Mouse (Mus musculus) cerebellum, adult 9-10 months (tissue): ENCODE results near the gene Tubb4b.
A peak's percentile ranks its signal among the peaks of the same experiment; 100 is the strongest.
"Not testable (repeated sequence)": the region's sequence is repeated elsewhere in the genome, so short reads cannot be mapped to it uniquely, and the experiment has no call there.

ENCODE experiments used
- DNase-seq: peaks from one replicate; pipeline ENCODE4 v3.0.0; 2022

Gene Tubb4b

DNA sequence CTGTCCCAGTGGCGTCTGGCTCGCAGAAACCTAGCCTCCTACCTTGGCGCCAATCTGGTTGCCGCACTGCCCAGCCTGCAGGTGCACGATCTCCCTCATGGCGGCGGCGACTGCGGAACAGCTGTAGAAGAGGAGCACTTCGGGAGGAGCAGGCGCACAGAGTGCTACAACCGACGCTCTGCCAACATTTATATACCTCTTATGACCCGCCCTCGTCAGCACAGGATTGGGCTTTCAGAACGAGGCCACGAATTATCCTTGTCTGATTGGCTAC lies at the start of gene Tubb4b:
Tubb4b (minus strand) TSS at position 211 of the 274 bp plus-strand sequence.
- DNase-seq = no peak

DNA sequence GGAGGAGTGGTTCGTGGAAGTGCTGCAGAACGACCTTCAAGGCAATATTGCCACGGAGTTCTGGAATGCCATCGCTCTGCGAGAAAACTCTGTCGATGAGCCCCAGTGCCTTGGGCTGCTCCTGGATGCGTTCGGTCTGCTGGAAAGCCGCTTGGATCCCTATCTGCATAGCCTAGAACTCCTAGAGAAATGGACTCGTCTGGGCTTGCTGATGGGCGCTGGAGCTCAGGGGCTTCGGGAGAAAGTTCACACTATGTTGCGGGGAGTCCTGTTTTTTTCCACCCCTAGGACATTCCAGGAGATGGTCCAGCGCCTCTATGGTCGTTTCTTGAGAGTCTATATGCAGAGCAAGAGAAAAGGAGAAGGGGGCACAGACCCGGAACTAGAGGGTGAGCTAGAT lies 48.5 kb upstream of the Tubb4b start:
- DNase-seq = no peak

DNA sequence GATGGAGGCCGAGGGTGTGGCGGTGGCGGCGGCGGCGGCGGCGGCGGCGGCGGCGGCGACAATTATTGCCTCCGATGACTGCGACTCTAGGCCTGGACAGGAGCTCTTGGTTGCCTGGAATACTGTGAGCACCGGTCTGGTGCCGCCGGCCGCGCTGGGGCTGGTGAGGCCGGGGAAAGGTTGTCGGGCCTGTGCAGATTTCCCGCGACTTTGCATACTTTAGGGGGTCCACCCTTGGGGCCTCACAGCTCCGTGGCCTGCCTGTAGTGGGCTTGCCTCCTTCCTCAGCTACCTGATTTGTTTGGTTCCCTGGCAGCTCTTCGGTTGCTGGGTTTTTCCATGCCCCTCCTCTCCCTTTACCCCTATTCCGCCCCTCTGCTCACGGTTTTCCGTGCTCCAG lies 48.0 kb upstream of the Tubb4b start:
- DNase-seq = no peak

DNA sequence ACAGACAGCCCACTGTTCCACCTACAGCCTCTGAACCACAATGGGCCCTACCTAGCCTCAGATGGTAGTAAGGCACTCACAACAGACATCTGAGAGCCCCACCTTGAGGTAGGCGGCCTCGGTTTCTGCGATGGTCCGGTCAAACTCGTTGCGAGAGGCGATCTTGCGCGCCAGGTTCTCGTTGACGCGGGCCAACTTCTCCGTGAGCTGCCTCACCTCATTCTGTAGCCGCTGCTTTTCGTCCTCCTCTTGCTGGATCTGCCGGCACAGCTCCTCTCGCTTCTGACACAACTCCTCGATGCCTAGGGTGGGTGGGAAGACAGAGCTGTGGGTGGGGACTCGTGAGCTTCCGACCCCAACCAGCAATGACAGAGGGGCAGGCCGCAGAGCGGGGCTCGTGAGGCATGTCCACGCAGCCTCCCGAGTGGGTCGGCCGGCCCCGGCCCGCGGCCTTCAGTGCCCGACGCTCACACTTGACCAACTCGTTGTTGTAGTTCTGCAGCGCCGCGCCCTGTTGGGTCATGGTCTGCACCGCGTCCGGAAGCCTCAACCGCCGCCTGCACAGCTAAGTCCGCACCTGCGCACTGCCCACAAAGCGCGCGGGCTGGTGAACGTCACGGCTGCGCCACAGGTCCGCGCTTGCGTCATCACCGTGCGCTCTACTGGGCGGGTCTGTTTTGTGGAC lies 47.5 kb upstream of the Tubb4b start, which contains the start of the genes Ssna1 and Anapc2:
Ssna1 (minus strand) TSS at position 612 of the 685 bp plus-strand sequence.
Anapc2 (plus strand) TSS at position 652 of the 685 bp plus-strand sequence.
- peak; percentile 97 for DNase-seq

DNA sequence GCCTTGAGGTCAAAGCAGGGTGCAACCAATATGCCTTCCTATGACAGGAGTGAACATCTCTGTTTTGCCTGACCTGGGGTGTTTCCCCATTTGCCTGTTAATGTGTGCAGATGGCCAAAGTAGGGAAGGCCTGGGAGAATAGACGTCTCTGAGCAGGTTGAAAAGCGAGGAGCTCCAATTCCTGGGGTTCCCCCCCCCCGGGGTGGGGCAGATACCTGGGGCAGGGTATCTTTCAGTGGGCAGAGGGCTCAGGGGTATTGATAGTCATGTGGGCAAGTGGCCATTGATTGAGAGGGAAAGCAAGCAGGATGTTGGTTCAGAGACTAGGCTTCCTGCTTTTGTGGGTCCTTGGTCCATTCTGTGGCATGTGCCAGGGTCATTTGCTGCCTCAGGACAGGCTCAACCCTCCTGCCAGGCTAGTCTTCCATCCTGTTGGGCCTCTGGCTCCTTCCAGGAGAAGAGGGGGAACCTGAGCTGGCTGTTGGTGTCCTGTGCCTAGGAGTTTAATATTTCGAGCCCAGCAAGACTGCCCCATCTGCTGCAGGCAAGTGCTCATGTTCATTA lies 43.3 kb upstream of the Tubb4b start:
- peak; percentile 68 for DNase-seq

DNA sequence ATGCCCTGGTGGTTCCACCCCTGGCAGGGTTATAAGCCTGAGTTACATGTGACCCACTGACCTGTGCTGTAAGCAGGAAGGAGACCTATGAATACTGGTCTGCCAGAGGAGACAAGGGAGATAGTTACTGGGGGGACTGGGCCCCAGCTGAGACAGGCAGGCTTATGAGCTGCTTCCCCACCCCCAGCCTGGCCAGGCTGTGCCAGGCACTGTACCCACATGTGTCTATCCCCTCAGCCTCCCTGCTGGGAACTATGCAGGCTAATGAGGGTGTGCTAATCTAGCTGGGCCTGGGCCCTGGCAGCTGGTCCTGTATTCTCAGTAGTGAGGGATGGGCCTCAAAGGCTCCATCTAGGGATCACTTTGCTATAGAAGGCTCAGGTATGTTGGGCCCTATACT lies 42.7 kb upstream of the Tubb4b start:
- peak; percentile 69 for DNase-seq

DNA sequence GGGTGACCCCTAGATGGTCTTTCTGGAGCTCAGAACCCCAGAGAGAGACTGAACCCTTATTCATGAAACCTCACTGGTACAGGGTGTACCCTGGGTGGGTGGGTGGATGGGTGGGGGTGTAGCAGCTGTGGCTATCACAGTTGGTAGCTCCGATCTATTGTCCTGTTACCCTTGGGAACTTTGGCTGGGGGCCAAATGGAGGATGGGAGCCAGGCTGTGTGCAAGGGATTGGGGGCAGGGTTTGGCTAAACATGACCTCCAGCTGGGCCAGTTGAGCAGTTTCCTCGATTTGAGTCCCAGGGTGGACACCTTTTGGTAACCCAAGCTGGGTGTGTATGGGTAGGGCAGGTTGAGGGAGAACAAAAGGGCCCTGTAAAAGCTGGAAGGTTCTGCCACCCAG lies 42.2 kb upstream of the Tubb4b start:
- DNase-seq = peak; percentile 86

DNA sequence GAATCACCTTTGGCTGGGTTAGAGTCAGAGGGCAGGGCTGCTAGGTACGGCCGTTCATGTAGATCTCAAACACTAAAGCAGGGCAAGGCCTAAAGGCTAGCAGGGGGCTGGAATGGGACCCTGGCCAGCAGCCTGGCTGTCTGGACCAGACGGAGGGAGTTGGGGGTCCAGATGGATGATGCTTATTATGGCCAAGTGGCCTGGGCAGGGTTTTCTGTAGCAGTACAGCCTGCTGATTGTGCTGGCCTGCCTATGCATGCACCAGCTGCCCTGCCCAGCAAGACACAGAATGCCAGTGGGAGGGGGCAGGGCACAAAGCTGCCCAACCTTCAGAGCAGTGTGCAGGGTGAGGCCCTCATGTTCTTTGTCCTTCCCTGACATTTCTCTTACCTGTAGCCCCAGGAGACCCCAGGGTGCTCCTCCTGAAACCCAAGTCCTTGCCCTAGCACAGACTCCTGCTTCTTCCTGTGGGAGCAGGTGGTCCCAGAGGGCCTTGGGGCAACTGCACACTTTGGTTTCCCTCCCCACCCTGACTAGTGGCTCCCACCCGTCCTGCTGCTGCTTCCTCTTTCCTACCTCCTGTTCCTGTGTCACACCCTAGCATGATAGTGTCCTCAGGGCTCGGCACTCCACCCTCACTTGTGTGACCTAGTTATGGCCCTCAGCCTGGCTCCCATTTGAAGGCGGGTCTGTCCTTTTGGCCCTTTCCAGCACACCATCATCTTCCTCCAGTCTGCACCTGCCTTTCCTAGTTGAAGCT lies 41.6 kb upstream of the Tubb4b start:
- peak; percentile 99 for DNase-seq

DNA sequence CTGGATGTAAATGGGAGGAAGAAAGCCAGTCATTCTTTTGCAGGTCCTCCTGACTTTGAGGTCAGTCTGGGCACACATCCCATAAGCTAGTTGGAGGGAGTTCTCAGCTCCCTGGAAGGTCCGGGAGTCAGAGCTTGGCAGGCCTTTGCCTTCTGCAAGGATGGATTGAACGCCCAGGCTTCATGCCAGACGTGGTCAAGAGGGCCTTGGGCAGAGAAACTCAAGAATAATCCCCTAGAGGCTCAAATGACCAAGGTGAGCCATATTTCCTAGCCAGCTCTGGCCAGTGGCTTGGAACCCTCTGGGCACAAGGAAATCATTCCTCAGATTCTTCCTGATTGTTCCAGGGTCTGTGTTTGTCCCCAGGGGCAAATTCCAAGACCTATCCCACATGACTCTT lies 40.3 kb upstream of the Tubb4b start:
- DNase-seq = peak; percentile 95

DNA sequence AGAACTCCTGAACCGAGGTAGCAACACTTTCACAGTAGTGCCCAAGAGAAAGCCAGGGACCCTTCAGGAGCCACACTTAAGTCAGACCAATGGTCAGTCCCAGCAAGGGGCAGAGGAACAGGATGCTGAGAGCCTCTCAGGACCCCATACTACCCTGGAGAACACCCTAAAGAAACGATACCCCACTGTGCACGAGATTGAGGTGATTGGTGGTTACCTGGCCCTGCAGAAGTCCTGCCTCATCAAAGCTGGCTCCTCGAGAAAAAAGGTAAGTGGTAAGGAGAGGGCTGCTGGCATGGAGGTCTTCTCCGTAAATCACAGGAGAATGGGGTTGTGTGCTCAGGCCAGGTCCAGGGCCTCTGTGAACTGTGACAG lies 39.8 kb upstream of the Tubb4b start:
- DNase-seq = peak; percentile 66

DNA sequence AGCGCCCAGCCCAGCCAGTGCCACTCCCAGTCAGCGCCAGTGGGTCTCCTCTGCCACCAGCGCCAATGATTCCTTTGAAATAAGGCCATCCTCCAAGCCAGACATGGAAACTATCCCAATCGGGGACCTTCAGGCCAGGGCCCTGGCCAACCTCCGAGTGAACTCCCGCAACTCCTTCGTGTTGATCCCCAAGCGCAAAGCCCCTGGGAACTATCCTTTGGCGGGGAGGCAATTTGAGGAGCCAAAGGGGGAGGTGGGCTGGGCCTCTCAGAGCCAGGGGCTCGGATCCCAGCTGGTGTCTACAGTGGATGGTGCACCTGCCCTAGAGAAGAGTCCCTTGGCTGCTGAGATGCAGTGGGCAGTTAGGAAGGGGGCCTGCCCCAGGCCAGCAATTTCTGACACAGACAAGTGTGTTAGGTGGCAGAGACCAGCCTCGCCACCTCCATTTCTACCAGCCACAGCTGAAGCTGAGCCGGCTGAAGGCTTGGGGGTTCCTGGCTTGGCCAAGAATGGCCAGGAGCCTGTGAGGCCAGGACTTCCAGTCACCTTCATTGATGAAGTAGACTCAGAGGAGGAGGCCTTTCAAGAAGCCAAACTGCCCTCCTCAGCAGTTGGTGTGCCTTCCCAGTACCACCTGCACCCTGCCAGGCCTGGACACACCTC lies 39.3 kb upstream of the Tubb4b start:
- DNase-seq = peak; percentile 73

DNA sequence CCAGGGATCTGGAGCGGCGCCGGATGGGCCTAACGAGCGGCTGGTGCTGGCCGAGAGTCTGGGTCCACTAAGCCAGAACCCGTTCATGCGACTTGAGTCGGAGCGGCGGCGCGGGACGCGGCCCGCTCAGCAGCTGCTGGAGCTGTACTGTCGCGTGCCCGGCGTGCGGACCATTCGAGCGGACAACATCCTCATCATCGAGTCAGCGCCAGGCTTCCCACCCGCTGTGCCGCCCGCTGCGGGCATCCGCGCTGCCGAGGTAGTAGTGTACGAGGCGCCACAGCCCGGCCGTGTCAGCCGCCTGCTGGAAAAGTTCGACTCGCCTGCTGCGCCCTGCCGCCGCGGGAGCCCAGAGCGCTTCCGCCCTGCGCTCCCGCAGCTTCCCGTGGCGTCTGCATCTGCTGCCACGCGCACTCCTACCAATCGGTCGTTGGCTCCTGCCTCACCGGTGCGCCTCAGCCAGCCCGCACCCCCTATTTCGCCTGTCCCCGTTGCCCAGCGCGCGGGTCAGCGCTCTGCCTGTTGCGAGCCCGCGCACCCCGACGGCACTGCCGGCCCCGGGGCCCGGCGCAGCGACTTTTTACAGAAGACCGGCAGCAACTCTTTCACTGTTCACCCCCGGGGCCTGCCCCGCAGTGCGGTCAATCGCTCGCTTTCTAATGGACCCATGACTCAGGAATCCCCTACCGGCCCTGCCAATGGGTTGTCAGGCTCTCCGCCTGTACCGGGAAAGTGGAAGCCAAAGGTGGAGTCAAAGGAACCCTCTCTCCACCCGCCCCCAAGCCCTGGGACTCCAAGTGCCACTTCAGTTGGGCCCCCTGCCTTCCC lies 38.5 kb upstream of the Tubb4b start:
- DNase-seq = peak; percentile 84

DNA sequence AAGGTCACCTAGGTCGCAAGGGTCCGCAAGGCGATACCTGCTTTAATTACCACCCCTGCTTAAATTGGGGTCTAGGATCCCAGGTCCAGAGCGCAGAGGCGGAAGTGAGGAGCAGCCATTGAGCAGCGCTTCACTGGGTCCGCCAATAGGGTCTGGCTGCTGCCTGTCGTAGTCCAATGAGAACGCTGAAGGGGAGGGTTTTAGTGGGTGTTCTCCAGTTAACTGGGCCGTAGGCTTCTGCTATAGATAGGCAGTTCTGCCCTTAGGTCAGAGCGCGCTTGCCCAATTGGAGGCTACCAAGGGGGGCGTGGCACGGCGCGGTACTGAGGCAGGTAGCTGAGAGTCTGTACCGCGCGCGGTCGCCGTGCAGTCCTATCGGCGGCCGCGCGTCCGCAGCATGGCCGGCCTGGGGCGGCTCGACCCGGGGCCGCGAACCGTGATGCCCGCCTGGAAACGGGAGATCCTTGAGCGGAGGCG lies 37.8 kb upstream of the Tubb4b start, which contains the start of gene Tprn:
Tprn (plus strand) TSS at position 328 of the 477 bp plus-strand sequence.
- peak; percentile 99 for DNase-seq

DNA sequence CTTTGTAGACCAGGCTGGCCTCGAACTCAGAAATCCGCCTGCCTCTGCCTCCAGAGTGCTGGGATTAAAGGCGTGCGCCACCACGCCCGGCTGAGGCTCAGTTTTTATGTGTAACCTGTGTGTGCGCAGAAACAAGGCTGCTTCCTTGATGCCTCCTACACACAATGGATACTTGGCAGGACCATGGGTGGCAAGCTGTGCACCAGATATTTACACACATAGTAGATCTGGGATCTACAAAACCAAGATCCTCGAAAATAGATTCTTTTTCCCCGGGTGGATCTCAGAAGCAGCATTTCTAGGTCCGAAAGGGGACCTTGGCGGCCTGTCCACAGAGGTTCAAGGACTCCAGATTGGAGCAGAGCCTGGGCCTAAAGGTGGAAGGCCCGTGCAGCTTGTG lies 37.4 kb upstream of the Tubb4b start:
- DNase-seq = no peak

DNA sequence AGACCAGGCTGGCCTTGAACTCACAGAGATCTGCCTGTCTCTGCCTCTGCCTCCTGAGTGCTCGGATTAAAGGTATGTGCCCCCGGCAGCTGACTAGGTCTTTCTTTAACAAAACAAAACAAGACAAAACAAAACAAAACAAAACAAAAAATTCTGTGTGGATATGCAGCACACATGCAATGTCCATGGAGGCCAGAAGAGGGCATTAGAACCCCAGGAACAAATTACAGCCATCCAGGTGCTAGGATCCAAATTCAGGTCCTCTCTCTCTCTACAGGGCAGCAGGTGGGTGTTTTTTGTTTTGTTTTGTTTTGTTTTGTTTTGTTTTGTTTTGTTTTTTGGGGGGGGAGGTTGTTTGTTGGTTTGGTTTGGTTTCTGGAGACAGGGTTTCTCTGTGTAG lies 34.4 kb upstream of the Tubb4b start:
- no peak for DNase-seq

DNA sequence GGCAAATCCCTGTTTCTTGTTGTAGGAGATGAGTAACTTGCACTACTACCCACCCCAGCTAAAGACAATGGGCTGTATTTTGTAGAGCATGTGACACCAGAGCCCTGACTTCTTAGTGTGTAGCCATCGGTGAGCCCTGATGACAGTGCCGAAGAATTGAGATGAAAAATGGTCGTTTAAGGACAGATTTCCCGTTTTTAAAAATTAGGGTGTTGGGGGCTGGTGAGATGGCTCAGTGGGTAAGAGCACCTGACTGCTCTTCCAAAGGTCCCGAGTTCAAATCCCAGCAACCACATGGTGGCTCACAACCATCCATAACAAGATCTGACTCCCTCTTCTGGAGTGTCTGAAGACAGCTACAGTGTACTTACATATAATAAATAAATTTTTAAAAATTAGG lies 32.7 kb upstream of the Tubb4b start:
- DNase-seq = not testable (repeated sequence)

DNA sequence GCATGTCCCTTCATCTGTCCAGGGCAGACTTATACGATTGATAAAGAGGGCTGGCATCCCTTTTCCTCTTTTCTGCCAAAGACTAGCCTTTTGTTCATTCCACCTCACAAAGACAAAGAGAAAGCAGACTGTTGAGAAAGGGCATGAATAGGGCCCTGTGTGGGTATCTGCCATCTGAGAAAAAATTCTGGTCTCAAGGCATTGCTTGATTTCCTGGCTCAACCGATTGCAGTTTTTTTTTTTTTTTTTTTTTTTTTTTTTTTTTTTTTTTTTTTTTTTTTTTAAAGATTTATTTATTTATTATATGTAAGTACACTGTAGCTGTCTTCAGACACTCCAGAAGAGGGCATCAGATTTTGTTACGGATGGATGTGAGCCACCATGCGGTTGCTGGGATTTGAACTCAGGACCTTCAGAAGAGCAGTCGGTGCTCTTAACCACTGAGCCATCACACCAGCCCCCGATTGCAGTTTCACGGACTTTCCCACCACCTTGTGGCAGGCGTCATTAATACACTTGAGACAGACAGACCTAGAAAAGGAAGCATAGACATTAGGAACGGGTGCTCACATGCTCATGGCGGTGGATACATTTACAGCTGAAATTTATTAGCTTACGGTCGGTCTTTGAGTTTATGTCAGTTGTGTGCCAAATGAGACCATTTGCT lies 32.1 kb upstream of the Tubb4b start:
- not testable (repeated sequence) for DNase-seq

DNA sequence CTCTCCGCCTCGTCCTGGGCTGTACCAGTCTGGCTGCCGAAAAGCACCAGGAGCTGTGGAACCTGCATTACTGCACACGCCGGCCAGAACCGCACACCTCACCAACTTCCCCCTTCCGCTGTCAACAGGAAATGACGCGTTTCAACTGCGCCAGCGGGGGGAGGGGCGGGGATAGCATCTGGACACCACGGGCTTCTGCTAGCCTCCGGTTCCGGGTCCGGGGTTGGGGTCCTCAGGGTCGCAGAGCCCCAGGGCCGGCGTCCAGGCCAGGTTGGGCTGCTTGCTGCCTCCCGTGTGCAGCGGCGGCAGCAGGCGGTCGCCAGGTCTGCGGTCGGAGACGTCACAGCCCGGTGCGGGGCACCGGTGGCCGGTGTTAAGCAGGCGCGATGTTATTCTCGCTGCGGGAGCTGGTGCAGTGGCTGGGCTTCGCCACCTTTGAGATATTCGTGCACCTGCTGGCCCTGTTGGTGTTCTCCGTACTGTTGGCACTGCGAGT lies 30.8 kb upstream of the Tubb4b start, which contains the start of gene Tmem203:
Tmem203 (plus strand) TSS at position 156 of the 496 bp plus-strand sequence.
- peak; percentile 81 for DNase-seq

DNA sequence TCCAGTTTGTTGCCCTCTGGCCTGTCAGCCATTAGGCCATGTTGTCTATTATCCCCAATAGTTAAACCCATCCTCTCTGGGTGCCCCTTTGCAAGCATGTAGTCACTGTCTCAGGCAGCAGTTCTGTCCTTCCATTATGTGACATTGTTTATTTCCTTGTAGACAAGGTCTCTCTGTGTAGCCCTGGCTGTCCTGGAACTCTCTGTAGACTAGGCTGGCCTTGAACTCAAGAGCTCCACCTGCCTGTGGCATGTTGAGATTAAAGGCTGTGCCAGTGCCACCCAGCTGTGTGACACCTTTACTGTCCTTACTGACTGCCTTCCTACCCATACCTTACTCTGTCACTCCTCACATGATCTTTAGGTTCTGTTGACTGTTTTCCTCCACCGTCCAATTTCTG lies 27.8 kb upstream of the Tubb4b start:
- DNase-seq = no peak

DNA sequence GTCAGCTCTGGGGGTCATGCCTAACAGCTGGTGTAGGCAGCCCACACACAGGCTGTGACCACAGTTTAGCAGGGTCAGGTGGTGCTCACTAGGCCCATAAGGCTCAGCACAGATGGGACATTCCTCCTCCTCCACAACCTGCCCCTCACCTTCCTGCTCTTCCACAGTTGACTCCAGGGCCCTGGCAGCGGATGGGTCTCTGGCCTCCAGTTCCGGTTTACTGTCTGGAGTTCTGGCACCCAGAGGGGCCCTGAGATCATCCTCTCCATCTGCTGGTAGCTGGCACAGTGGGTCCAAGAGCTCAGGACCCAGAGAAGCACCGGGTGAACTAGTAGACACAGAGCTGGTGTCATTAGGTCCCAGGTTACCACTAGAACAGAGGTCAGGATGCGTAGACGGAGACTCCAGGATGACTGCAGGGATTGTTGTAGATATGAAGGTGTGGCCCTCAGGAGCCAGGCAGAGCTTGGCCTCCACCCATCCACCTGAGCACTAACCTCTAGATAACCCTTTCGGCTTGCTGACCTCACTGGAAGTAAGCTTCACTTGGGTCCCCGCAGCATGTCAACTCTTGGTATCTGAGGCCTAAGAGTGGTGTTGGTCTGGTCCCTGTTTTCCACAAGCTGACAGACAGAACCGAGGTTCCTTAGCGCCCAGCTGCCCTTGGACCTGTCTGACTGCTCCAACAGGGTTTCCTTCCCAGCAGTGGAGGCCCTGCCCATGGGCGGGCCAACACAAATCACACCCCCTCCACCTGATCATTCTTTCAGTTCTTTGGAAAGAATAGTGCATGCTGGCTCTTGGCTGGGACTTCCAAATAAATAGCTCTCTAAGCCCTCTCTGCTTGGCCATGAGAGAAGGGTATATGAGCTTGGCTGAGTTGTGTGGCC lies 21.9 kb upstream of the Tubb4b start, which contains the start of gene AL732309.1:
AL732309.1 (minus strand) TSS at position 681 of the 890 bp plus-strand sequence.
- DNase-seq = peak; percentile 69
